Mouse (Mus musculus) kidney, adult 2 months (tissue): ENCODE data around the gene Zfp710.

Experiments used
- CTCF ChIP-seq: fragments of 200-500 bp; conservative IDR thresholded peaks from 2 replicates; pipeline ENCODE4 v1.5.1; 2011; ENCODE audit warnings: low read depth, mild to moderate bottlenecking, control low read depth, low read length, moderate library complexity, mixed read lengths; ENCODE audit not compliant: insufficient read depth, insufficient read length
- POLR2A ChIP-seq: fragments of 200-500 bp; IDR thresholded peaks from one replicate; pipeline ENCODE4 v1.6.1; 2011; ENCODE audit warnings: low read depth, low read length, control low read depth

DNA sequence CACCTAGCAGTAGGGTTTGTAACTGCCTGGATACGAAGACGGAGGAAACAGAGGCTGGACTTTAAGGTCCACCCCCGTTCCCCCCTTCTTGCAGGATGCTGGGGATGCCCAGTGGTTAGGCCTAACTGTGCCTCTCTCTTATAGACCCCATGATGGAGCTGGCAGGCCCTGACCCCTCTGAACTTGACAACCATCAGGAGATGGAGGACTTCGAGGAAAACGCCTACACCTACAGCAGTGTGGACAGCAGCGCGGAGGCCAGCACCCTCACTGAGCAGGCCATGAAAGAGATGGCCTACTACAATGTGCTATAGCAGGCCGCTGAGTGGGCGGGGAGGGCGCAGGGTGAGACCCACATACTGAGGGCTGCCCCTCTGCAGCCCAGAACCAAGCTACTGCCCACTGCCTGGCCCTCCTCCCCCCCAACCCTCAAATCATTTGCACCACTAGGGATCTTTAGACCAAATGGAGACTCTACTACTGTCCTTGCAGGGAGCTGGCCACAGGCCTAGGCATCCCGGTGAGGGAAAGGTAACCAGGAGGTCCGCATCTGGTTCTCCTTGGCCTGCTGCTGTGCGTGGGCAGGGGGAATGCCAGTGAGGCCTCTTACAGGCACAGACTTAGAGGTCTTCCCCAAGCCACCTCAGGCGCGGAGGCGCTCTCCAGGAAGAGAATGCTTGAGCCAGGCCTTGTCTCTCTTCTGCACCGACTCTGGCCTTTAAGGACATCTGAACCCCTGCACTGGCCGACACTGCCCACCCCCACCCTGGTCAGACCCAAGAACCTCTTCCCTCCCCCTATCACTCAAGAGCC is 65.8 kb downstream of the Zfp710 start:
- TF ChIP-seq POLR2A (no peak), CTCF (no peak)
